Mouse (Mus musculus): ENCODE measurements at regions not wholly inside any gene's neighbourhood (a gene's known extent, or its start where the extent isn't known, plus 50 kb on each side); places are given as distances from the start of the nearest gene placed in this dataset.
"Not testable (repeated sequence)": the region's sequence is repeated elsewhere in the genome, so short reads cannot be mapped to it uniquely, and the experiment has no call there.

- intact Hi-C loops (cut with DNase I) = no loop called here
- DNase-seq (ENCODE audit: low spot score in 2 of 2) = no peak
Observed at GRCm38 (mm10) chr13:39566491-39566890, 605.8 kb upstream of the Slc35b3 start.

GRCm38 (mm10) chr13:39537724-39538440 is 577.2 kb upstream of the Slc35b3 start:
- DNase-seq (ENCODE audit: low spot score in 2 of 2) = no peak
- intact Hi-C loops (cut with DNase I) = no loop called here

- intact Hi-C loops (cut with DNase I) = no loop called here
- no peak for DNase-seq (ENCODE audit: low spot score in 2 of 2)
Observed at GRCm38 (mm10) chr13:39526469-39526868, 565.8 kb upstream of the Slc35b3 start.

GRCm38 (mm10) chr13:39523856-39524301 is 563.2 kb upstream of the Slc35b3 start:
- intact Hi-C loops (cut with DNase I) = no loop called here
- DNase-seq (ENCODE audit: low spot score in 2 of 2) = no peak

GRCm38 (mm10) chr13:39523246-39523850 is 562.7 kb upstream of the Slc35b3 start:
- DNase-seq (ENCODE audit: low spot score in 2 of 2) = no peak
- intact Hi-C loops (cut with DNase I) = no loop called here

GRCm38 (mm10) chr13:39520846-39521245 is 560.2 kb upstream of the Slc35b3 start:
- intact Hi-C loops (cut with DNase I) = no loop called here
- DNase-seq (ENCODE audit: low spot score in 2 of 2) = no peak

GRCm38 (mm10) chr13:39516106-39516505 is 555.4 kb upstream of the Slc35b3 start:
- intact Hi-C loops (cut with DNase I) = no loop called here
- DNase-seq (ENCODE audit: low spot score in 2 of 2) = no peak

- no peak for DNase-seq (ENCODE audit: low spot score in 2 of 2)
- intact Hi-C loops (cut with DNase I) = no loop called here
Observed at GRCm38 (mm10) chr13:39489806-39490205, 529.1 kb upstream of the Slc35b3 start.

GRCm38 (mm10) chr13:39472621-39473020 is 511.9 kb upstream of the Slc35b3 start:
- intact Hi-C loops (cut with DNase I) = no loop called here
- no peak for DNase-seq (ENCODE audit: low spot score in 2 of 2)

GRCm38 (mm10) chr13:39441799-39442198 is 481.1 kb upstream of the Slc35b3 start:
- intact Hi-C loops (cut with DNase I) = loop anchor here (5.0 kb wide), 1 partner anchor 1306 kb away; no protein-coding TSS in a partner anchor
- DNase-seq (ENCODE audit: low spot score in 2 of 2) = no peak

- peak; percentile 40 to 60 for DNase-seq (ENCODE audit: low spot score in 2 of 2)
- intact Hi-C loops (cut with DNase I) = loop anchor here (5.0 kb wide), 1 partner anchor 1306 kb away; no protein-coding TSS in a partner anchor
Observed at GRCm38 (mm10) chr13:39440907-39441306, 480.2 kb upstream of the Slc35b3 start.

GRCm38 (mm10) chr13:39440336-39440735 is 479.7 kb upstream of the Slc35b3 start:
- intact Hi-C loops (cut with DNase I) = loop anchor here (5.0 kb wide), 1 partner anchor 1307 kb away; no protein-coding TSS in a partner anchor
- DNase-seq (ENCODE audit: low spot score in 2 of 2) = no peak

GRCm38 (mm10) chr13:39427996-39428395 is 467.3 kb upstream of the Slc35b3 start:
- DNase-seq (ENCODE audit: low spot score in 2 of 2) = no peak
- intact Hi-C loops (cut with DNase I) = no loop called here

GRCm38 (mm10) chr13:39425944-39426343 is 465.3 kb upstream of the Slc35b3 start:
- intact Hi-C loops (cut with DNase I) = no loop called here
- no peak for DNase-seq (ENCODE audit: low spot score in 2 of 2)

GRCm38 (mm10) chr13:39418127-39418526 is 457.5 kb upstream of the Slc35b3 start:
- intact Hi-C loops (cut with DNase I) = no loop called here
- no peak for DNase-seq (ENCODE audit: low spot score in 2 of 2)

- intact Hi-C loops (cut with DNase I) = no loop called here
- DNase-seq (ENCODE audit: low spot score in 2 of 2) = no peak
Observed at GRCm38 (mm10) chr13:39411471-39412251, 451.0 kb upstream of the Slc35b3 start.

- DNase-seq (ENCODE audit: low spot score in 2 of 2) = no peak
- intact Hi-C loops (cut with DNase I) = no loop called here
Observed at GRCm38 (mm10) chr13:39392589-39392988, 431.9 kb upstream of the Slc35b3 start.

- intact Hi-C loops (cut with DNase I); DNase-seq (ENCODE audit: low spot score in 2 of 2): not testable (repeated sequence)
Observed at GRCm38 (mm10) chr13:39392151-39392550, 431.5 kb upstream of the Slc35b3 start.

GRCm38 (mm10) chr13:39376677-39377076 is 416.0 kb upstream of the Slc35b3 start:
- DNase-seq (ENCODE audit: low spot score in 2 of 2) = no peak
- intact Hi-C loops (cut with DNase I) = no loop called here

GRCm38 (mm10) chr13:39376269-39376668 is 415.6 kb upstream of the Slc35b3 start:
- intact Hi-C loops (cut with DNase I) = no loop called here
- no peak for DNase-seq (ENCODE audit: low spot score in 2 of 2)
